Mouse (Mus musculus) heart, embryonic 11.5 days (tissue): ENCODE measurements at regions not wholly inside any gene's neighbourhood (a gene's known extent, or its start where the extent isn't known, plus 50 kb on each side); places are given as distances from the start of the nearest gene placed in this dataset.

ENCODE experiments used
- ATAC-seq: fragments of 200-750 bp; cut with Nextera tagmentation; replicated peaks from 2 replicates; pipeline ENCODE4 v1.8.0; 2017; ENCODE audit warnings: moderate library complexity; ENCODE audit not compliant: insufficient number of reproducible peaks, low FRiP score, low TSS enrichment
- H3K27ac ChIP-seq: fragments of 300-500 bp; sonication (generic); 2 replicates; pipeline ENCODE4 v1.5.1; 2014; ENCODE audit warnings: mild to moderate bottlenecking, low read depth, low read length
- H3K27me3 ChIP-seq: fragments of 300-500 bp; sonication (generic); 2 replicates; pipeline ENCODE4 v1.6.1; 2014; ENCODE audit warnings: mild to moderate bottlenecking, low read length, mixed read lengths; ENCODE audit not compliant: control insufficient read depth, insufficient read depth
- H3K36me3 ChIP-seq: fragments of 300-500 bp; sonication (generic); 2 replicates; pipeline ENCODE4 v1.6.1; 2014; ENCODE audit warnings: mild to moderate bottlenecking, low read length, moderate library complexity, mixed read lengths; ENCODE audit not compliant: control insufficient read depth, insufficient read depth
- H3K4me1 ChIP-seq: fragments of 300-500 bp; sonication (generic); 2 replicates; pipeline ENCODE4 v1.6.1; 2014; ENCODE audit warnings: low read length; ENCODE audit not compliant: control insufficient read depth, insufficient read depth
- H3K4me2 ChIP-seq: fragments of 300-500 bp; sonication (generic); 2 replicates; pipeline ENCODE4 v1.6.1; 2014; ENCODE audit warnings: mild to moderate bottlenecking, moderate library complexity
- H3K4me3 ChIP-seq: fragments of 300-500 bp; sonication (generic); 2 replicates; pipeline ENCODE4 v1.5.1; 2014; ENCODE audit warnings: low read depth, low read length
- H3K9ac ChIP-seq: fragments of 300-500 bp; sonication (generic); 2 replicates; pipeline ENCODE4 v1.6.1; 2014; ENCODE audit warnings: mild to moderate bottlenecking, low read depth, low read length, moderate library complexity
- H3K9me3 ChIP-seq: fragments of 300-500 bp; sonication (generic); replicated peaks from 2 replicates; pipeline ENCODE4 v1.6.1; 2016; ENCODE audit warnings: low read length; ENCODE audit not compliant: control insufficient read depth
- WGBS: fragments of 180-500 bp; shearing (Covaris S2); extraction: QIAGEN DNeasy Blood & Tissue Kit; methylation state at CpG from one replicate; pipeline ENCODE4 v1.1.7; 2014; ENCODE audit not compliant: insufficient replicate concordance; 5-methylcytosine and 5-hydroxymethylcytosine counted together

- H3K27ac ChIP-seq = no peak overlapping the region
- no peaks in the 10 kb centered on the region for H3K9me3 ChIP-seq
- no peaks in the 10 kb centered on the region; the same call in 1 of the 2 replicates for H3K4me1 ChIP-seq
- H3K9ac ChIP-seq = no peak overlapping the region
- WGBS = 90% methylated on average over 4 of the region's 4 CpGs
- H3K36me3 ChIP-seq = no peaks in the 10 kb centered on the region
- H3K27me3 ChIP-seq = no peaks in the 10 kb centered on the region
- no peak for ATAC-seq
- no peak overlapping the region for H3K4me2 ChIP-seq
- H3K4me3 ChIP-seq = no peak overlapping the region
Measured at GRCm38 (mm10) chr3:149043901-149044300, 53.5 kb upstream of the Adgrl2 start.

DNA sequence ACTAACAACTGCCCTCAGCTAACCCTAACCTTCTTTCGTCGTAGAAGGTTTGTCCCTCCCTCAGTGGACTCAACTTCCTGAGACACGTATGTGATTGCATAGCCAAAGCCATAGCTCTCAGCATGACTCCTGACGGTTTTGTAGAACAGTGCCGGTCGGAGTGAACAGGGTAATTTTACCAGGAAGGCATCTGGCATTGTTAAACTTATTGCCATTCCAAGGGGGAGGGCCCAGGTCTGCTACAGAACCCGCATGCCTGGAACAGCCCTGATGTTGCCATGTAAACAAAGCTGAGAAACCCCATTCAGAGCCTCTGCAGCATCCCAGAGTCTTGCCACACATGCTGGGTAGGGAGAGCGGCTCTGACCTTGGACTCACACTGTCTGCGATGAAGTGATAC is 52.2 kb upstream of the Adgrl2 start:
- Histone ChIP-seq H3K4me3 (no peak overlapping the region), H3K4me1 (no peaks in the 10 kb centered on the region; the same call in 1 of the 2 replicates), H3K27me3 (no peaks in the 10 kb centered on the region), H3K9me3 (no peaks in the 10 kb centered on the region), H3K9ac (no peak overlapping the region), H3K4me2 (no peak overlapping the region), H3K27ac (no peak overlapping the region), H3K36me3 (no peaks in the 10 kb centered on the region)
- 68% methylated on average over 9 of the region's 9 CpGs for WGBS
- ATAC-seq = no peak

GRCm38 (mm10) chr3:149041188-149041587 is 50.8 kb upstream of the Adgrl2 start:
- ATAC-seq = no peak

More at GRCm38 (mm10) chr3:149041188-149041587, 50.8 kb upstream of the Adgrl2 start:
- no peak overlapping the region for H3K27ac ChIP-seq
- WGBS = 45% methylated on average over 3 of the region's 3 CpGs
- no peaks in the 10 kb centered on the region for H3K9me3 ChIP-seq
- no peak overlapping the region for H3K4me2 ChIP-seq
- H3K27me3 ChIP-seq = no peaks in the 10 kb centered on the region
- no peaks in the 10 kb centered on the region; the same call in 1 of the 2 replicates for H3K4me1 ChIP-seq
- H3K36me3 ChIP-seq = no peaks in the 10 kb centered on the region
- H3K4me3 ChIP-seq = no peak overlapping the region
- H3K9ac ChIP-seq = no peak overlapping the region
